Mouse (Mus musculus) lung, postnatal 0 days (tissue): ENCODE results near the gene Kcnj9. TPM values are rescaled to one million over a fixed set of nuclear protein-coding genes. Genes with fewer than 3 reads are reported as not detected.

Source experiments
- ATAC-seq: fragments of 200-750 bp; cut with Nextera tagmentation; 2 replicates; pipeline ENCODE4 v1.8.0; 2017; ENCODE audit warnings: moderate library complexity
- DNase-seq: peaks from one replicate; pipeline ENCODE4 v3.0.0-alpha.2; 2016; ENCODE audit warnings: low spot score
- H3K27ac ChIP-seq: fragments of 300-500 bp; sonication (generic); 2 replicates; pipeline ENCODE4 v1.5.1; 2014; ENCODE audit warnings: antibody characterized with exemption, mild to moderate bottlenecking, low read length, mixed read lengths
- H3K27me3 ChIP-seq: fragments of 300-500 bp; sonication (generic); replicated peaks from 2 replicates; pipeline ENCODE4 v1.6.1; 2014; ENCODE audit warnings: low read length, mixed read lengths; ENCODE audit not compliant: insufficient read depth
- H3K36me3 ChIP-seq: fragments of 300-500 bp; sonication (generic); 2 replicates; pipeline ENCODE4 v1.6.1; 2014; ENCODE audit warnings: low read length, mixed read lengths; ENCODE audit not compliant: insufficient read depth
- H3K4me1 ChIP-seq: fragments of 300-500 bp; sonication (generic); 2 replicates; pipeline ENCODE4 v1.6.1; 2014; ENCODE audit warnings: antibody characterized with exemption, low read depth, low read length, mixed read lengths; ENCODE audit not compliant: insufficient read depth
- H3K4me2 ChIP-seq: fragments of 300-500 bp; sonication (generic); replicated peaks from 2 replicates; pipeline ENCODE4 v1.6.1; 2014; ENCODE audit warnings: low read depth, mild to moderate bottlenecking, low read length, moderate library complexity, mixed read lengths
- H3K4me3 ChIP-seq: fragments of 300-500 bp; sonication (generic); 2 replicates; pipeline ENCODE4 v1.5.1; 2014; ENCODE audit warnings: low read depth, low read length
- H3K9ac ChIP-seq: fragments of 300-500 bp; sonication (generic); replicated peaks from 2 replicates; pipeline ENCODE4 v1.6.1; 2014; ENCODE audit warnings: low read depth, mild to moderate bottlenecking
- H3K9me3 ChIP-seq: fragments of 300-500 bp; sonication (generic); 2 replicates; pipeline ENCODE4 v1.6.1; 2016; ENCODE audit warnings: low read length, mixed read lengths
- CTCF ChIP-seq: IDR thresholded peaks from 2 replicates; pipeline ENCODE4 v1.5.1; 2016; ENCODE audit warnings: antibody characterized with exemption, mild to moderate bottlenecking
- EP300 ChIP-seq: IDR thresholded peaks from 2 replicates; pipeline ENCODE4 v1.6.1; 2016; ENCODE audit warnings: antibody characterized with exemption, mild to moderate bottlenecking, control low read depth
- WGBS: fragments of 180-500 bp; shearing (Covaris S2); extraction: QIAGEN DNeasy Blood & Tissue Kit; methylation state at CpG from one replicate; pipeline ENCODE4 v1.1.7; 2014; 5-methylcytosine and 5-hydroxymethylcytosine counted together
- polyA plus RNA-seq: library from polyadenylated mRNA; unstranded; fragments of >200 nt; fragmentation: Nextera tagmentation; extraction: Ambion mirVana; gene quantifications from 2 replicates; pipeline ENCODE4 v1.2.1, GENCODE M21; 2015

The Kcnj9 gene
- polyA plus RNA-seq, 1 experiment from 2014 or later, result not detected

DNA sequence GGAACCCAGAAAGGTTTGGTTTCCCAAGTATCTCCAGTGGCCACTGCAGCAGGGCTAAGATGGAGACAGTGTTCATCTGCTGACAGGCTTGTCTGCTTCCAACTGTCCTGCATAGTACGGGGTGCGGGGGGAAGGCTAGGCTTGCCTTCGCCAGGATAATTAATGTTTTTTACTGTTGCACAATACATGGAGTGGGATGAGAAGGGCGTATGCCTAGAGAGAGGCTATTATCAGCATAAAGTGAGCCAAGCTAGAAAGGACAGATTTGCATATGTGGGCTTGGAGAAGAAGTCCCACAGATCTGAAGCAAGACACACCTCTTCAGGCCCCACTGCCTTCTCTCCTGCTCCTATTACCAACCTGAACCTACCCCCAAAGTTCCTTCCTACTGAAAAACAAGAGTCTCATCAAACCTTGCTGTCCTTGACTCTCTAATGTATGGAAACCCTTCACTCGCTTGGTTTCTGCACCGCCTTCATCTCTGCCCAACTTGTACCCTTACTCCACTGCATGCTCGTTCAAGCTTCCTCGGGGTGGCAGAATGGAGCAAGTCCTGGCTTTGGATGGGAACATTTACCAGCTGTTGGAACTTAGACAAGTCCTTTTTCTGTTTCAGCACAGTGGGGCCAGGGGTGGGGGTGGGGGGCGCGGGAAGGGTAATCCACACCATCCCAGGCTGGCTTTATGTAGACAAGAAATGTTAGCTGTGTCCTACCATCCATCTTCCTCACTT lies 47.4 kb downstream of the Kcnj9 start:
- DNase-seq, result peak; percentile 62
- no peak overlapping the region for H3K4me3 ChIP-seq
- H3K36me3 ChIP-seq, result no peaks in the 10 kb centered on the region
- H3K9me3 ChIP-seq, result no peaks in the 10 kb centered on the region
- H3K9ac ChIP-seq, result no peak overlapping the region
- WGBS, result 68% methylated on average over 10 of the region's 10 CpGs
- no peak overlapping the region for H3K4me2 ChIP-seq
- ATAC-seq, result peak; percentile 80
- H3K4me1 ChIP-seq, result no peaks in the 10 kb centered on the region; the same call in 1 of the 2 replicates
- no peak overlapping the region for H3K27ac ChIP-seq
- TF ChIP-seq CTCF (peak; percentile 41), EP300 (no peak)
- H3K27me3 ChIP-seq, result no peaks in the 10 kb centered on the region

GRCm38 (mm10) chr1:172279768-172280509 lies 49.2 kb downstream of the Kcnj9 start:
- no peak overlapping the region for H3K4me3 ChIP-seq
- TF ChIP-seq EP300, result no peak
- TF ChIP-seq CTCF, result no peak
- H3K9me3 ChIP-seq, result no peaks in the 10 kb centered on the region
- no peak for ATAC-seq
- H3K9ac ChIP-seq, result no peak overlapping the region
- H3K27me3 ChIP-seq, result no peaks in the 10 kb centered on the region
- H3K4me1 ChIP-seq, result no peaks in the 10 kb centered on the region; the same call in 1 of the 2 replicates
- DNase-seq, result no peak
- no peaks in the 10 kb centered on the region for H3K36me3 ChIP-seq
- 76% methylated on average over 16 of the region's 16 CpGs for WGBS
- H3K27ac ChIP-seq, result no peak overlapping the region
- H3K4me2 ChIP-seq, result no peak overlapping the region

- TF ChIP-seq CTCF (no peak), EP300 (no peak)
- 81% methylated on average over 13 of the region's 13 CpGs for WGBS
Observed at GRCm38 (mm10) chr1:172278328-172278727, 50.8 kb downstream of the Kcnj9 start.

GRCm38 (mm10) chr1:172277172-172277571 lies 51.9 kb downstream of the Kcnj9 start:
- Histone ChIP-seq H3K4me2 (no peak overlapping the region), H3K27me3 (no peaks in the 10 kb centered on the region), H3K4me1 (no peaks in the 10 kb centered on the region; the same call in 1 of the 2 replicates), H3K9ac (no peak overlapping the region), H3K4me3 (no peak overlapping the region), H3K27ac (no peak overlapping the region), H3K9me3 (no peaks in the 10 kb centered on the region), H3K36me3 (no peaks in the 10 kb centered on the region)
- TF ChIP-seq EP300 (no peak), CTCF (no peak)
- no peak for ATAC-seq
- 60% methylated on average over 3 of the region's 3 CpGs for WGBS
- no peak for DNase-seq

More at GRCm38 (mm10) chr1:172278328-172278727, 50.8 kb downstream of the Kcnj9 start:
- H3K27me3 ChIP-seq, result no peaks in the 10 kb centered on the region
- no peak overlapping the region for H3K9ac ChIP-seq
- no peaks in the 10 kb centered on the region for H3K9me3 ChIP-seq
- H3K27ac ChIP-seq, result no peak overlapping the region
- no peak overlapping the region for H3K4me3 ChIP-seq
- no peaks in the 10 kb centered on the region; the same call in 1 of the 2 replicates for H3K4me1 ChIP-seq
- H3K36me3 ChIP-seq, result no peaks in the 10 kb centered on the region
- DNase-seq, result no peak
- H3K4me2 ChIP-seq, result no peak overlapping the region
- no peak for ATAC-seq

DNA sequence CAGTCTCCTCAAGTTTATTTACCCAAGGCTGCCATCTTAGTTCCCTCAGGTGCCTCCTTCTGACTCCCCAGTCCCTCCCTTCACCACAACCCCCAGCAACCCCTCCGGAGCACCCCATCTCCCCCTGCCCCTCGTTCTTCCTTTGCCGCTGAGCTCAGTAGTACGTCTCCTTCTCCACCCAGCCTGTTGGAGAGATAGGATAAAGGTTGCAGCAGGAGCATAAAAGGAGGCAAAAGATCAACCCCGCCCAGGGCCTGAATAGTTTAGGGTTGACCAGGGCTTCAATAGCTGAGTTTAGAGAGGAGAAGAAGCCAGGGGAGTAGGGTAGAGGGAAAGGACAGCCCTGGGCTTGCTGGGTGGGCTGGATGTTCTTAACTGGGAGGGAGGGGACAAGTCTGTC lies 54.6 kb downstream of the Kcnj9 start:
- Histone ChIP-seq H3K9ac (no peak overlapping the region), H3K4me2 (no peak overlapping the region)
- DNase-seq, result no peak

GRCm38 (mm10) chr1:172274116-172274515 lies 55.0 kb downstream of the Kcnj9 start:
- H3K9ac ChIP-seq, result no peak overlapping the region
- no peak for DNase-seq
- no peaks in the 10 kb centered on the region for H3K9me3 ChIP-seq
- 39% methylated on average over 5 of the region's 5 CpGs for WGBS
- no peaks in the 10 kb centered on the region for H3K27me3 ChIP-seq
- no peak overlapping the region for H3K4me3 ChIP-seq
- H3K4me2 ChIP-seq, result no peak overlapping the region
- no peaks in the 10 kb centered on the region for H3K36me3 ChIP-seq
- no peaks in the 10 kb centered on the region for H3K4me1 ChIP-seq
- ATAC-seq, result no peak
- TF ChIP-seq EP300, result no peak
- no peak for TF ChIP-seq CTCF
- no peak overlapping the region for H3K27ac ChIP-seq

More for the DNA sequence above, 54.6 kb downstream of the Kcnj9 start:
- no peaks in the 10 kb centered on the region for H3K27me3 ChIP-seq
- no peak overlapping the region for H3K27ac ChIP-seq
- no peak overlapping the region for H3K4me3 ChIP-seq
- no peaks in the 10 kb centered on the region for H3K9me3 ChIP-seq
- ATAC-seq, result no peak
- no peaks in the 10 kb centered on the region for H3K4me1 ChIP-seq
- no peak for TF ChIP-seq EP300
- no peak for TF ChIP-seq CTCF
- WGBS, result 81% methylated on average over 5 of the region's 5 CpGs
- no peaks in the 10 kb centered on the region for H3K36me3 ChIP-seq
